Mouse (Mus musculus) intestine, embryonic 15.5 days (tissue): ENCODE results near the gene Gmeb1. TPM values are rescaled to one million over a fixed set of nuclear protein-coding genes. Genes with fewer than 3 reads are reported as not detected.
"Not testable (repeated sequence)": the region's sequence is repeated elsewhere in the genome, so short reads cannot be mapped to it uniquely, and the experiment has no call there.

Experiments
- ATAC-seq: fragments of 200-750 bp; cut with Nextera tagmentation; 2 replicates; pipeline ENCODE4 v1.8.0; 2017; ENCODE audit warnings: moderate TSS enrichment, moderate library complexity
- H3K27ac ChIP-seq: fragments of 300-500 bp; sonication (generic); 2 replicates; pipeline ENCODE4 v1.5.1; 2015; ENCODE audit warnings: mild to moderate bottlenecking, inconsistent platforms
- H3K27me3 ChIP-seq: fragments of 300-500 bp; sonication (generic); replicated peaks from 2 replicates; pipeline ENCODE4 v1.6.1; 2015; ENCODE audit warnings: inconsistent platforms
- H3K36me3 ChIP-seq: fragments of 300-500 bp; sonication (generic); 2 replicates; pipeline ENCODE4 v1.6.1; 2015; ENCODE audit warnings: inconsistent platforms
- H3K4me1 ChIP-seq: fragments of 300-500 bp; sonication (generic); replicated peaks from 2 replicates; pipeline ENCODE4 v1.6.1; 2015; ENCODE audit warnings: inconsistent platforms
- H3K4me2 ChIP-seq: fragments of 300-500 bp; sonication (generic); replicated peaks from 2 replicates; pipeline ENCODE4 v1.6.1; 2015; ENCODE audit warnings: mild to moderate bottlenecking, inconsistent platforms
- H3K4me3 ChIP-seq: fragments of 300-500 bp; sonication (generic); replicated peaks from 2 replicates; pipeline ENCODE4 v1.5.1; 2015; ENCODE audit warnings: inconsistent platforms
- H3K9ac ChIP-seq: fragments of 300-500 bp; sonication (generic); 2 replicates; pipeline ENCODE4 v1.6.1; 2015; ENCODE audit warnings: inconsistent platforms
- H3K9me3 ChIP-seq: fragments of 300-500 bp; sonication (generic); 2 replicates; pipeline ENCODE4 v1.6.1; 2016; ENCODE audit warnings: inconsistent platforms
- WGBS: fragments of 180-500 bp; shearing (Covaris S2); methylation state at CpG from one replicate; pipeline ENCODE4 v1.1.7; 2015; 5-methylcytosine and 5-hydroxymethylcytosine counted together
- polyA plus RNA-seq: library from polyadenylated mRNA; unstranded; fragments of >200 nt; fragmentation: Nextera tagmentation; extraction: Ambion mirVana; gene quantifications from 2 replicates; pipeline ENCODE4 v1.2.1, GENCODE M21; 2015

The Gmeb1 gene
- polyA plus RNA-seq, 1 experiment from 2014 or later = 27.8 TPM

DNA sequence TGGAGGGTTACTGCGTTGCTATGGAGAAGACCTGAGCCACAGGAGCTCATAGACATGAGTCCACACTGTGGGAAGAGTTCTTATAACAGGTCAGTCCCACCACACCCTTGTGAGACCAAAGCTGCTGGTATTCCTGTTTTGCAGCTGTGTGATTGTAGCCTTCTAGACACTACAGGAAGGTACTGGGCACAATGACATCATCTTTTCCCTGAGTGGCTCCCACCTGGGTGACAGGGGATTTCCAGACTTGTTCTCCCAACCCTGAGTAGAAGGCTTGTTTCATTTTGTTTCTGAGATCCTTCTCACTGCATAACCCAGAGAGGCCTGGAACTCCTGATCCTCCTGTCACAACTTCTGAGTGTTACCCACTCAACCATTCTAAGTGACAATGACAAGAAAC is 38.4 kb upstream of the Gmeb1 start:
- no peaks in the 10 kb centered on the region for H3K27me3 ChIP-seq
- ATAC-seq = no peak
- H3K9ac ChIP-seq = no peak overlapping the region
- 86% methylated on average over 1 of the region's 1 CpGs for WGBS
- no peaks in the 10 kb centered on the region for H3K9me3 ChIP-seq
- H3K4me1 ChIP-seq = peaks cover 6% of the 10 kb centered on the region; the same call in 1 of the 2 replicates
- no peak overlapping the region for H3K4me2 ChIP-seq
- H3K4me3 ChIP-seq = no peak overlapping the region
- no peaks in the 10 kb centered on the region for H3K36me3 ChIP-seq
- H3K27ac ChIP-seq = no peak overlapping the region

DNA sequence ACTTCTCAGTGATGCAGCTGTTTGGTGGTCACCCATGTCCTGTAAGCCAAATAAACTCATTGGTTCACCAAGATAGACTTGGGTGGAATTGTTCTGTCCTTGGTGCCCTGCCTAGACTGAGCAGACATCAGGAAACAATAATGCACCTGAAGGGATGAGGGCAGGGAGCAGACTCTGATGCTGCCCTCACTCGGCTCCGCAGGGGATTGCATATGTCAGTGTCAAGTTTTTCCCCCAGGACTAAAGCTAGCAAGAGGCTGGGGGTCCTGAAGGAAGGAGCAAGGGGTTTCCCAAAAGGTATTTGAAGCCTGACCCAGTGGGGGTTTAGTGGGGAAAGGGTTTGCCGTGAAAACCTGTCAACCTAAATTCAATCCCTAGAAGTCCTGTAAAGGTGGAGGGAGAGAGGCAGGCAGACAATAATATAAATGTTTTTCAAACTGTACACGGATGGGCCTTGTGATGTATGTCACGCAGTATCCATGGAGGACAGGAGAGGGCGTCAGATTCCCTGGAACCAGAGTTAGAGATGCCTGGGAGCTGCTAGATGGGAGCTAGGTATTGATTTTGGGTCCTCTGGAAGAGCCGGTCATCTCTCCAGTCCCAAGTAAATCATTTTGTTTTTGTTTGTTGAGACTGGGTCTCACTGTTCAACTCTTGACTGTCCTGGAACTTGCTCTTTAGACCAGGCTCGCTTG is 34.4 kb upstream of the Gmeb1 start:
- H3K4me1 ChIP-seq = no peaks in the 10 kb centered on the region
- no peak overlapping the region for H3K27ac ChIP-seq
- no peak overlapping the region for H3K4me2 ChIP-seq
- peaks cover 13% of the 10 kb centered on the region; the same call in 1 of the 2 replicates for H3K36me3 ChIP-seq
- H3K4me3 ChIP-seq = no peak overlapping the region
- H3K9me3 ChIP-seq = no peaks in the 10 kb centered on the region; the same call in 1 of the 2 replicates
- no peak for ATAC-seq
- 46% methylated on average over 8 of the region's 8 CpGs for WGBS
- H3K9ac ChIP-seq = no peak overlapping the region
- H3K27me3 ChIP-seq = no peaks in the 10 kb centered on the region

DNA sequence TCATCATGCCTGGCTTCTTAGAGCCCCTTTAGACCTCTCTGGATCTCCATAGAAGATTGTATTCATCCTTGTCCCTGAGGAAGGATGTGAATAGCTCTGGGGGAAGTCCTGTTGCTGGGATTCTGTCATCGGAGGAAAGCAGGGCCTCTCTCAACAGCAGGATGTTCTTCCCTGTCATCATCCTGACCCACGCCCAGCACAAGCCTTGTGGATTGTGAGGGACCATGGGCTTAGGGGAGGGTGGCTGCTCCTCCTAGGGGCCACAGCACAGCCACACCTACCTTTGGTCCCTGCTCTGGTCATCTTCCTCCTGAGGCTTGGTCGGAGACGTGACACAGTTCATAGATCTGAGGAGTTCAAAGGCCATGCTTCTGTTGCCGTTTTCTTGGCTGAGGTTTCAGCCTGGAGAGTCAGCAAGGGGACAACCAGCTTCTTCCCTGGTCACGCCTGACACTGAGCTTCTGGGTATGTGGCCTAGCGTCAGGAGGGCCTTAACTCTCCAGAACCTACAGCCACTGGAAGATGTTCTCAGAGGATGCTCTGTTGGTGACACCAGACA is 32.4 kb upstream of the Gmeb1 start:
- Histone ChIP-seq H3K36me3 (peaks cover 14% of the 10 kb centered on the region; the same call in 1 of the 2 replicates), H3K4me1 (no peaks in the 10 kb centered on the region), H3K4me3 (no peak overlapping the region), H3K9me3 (no peaks in the 10 kb centered on the region; the same call in 1 of the 2 replicates), H3K9ac (no peak overlapping the region), H3K27ac (no peak overlapping the region), H3K27me3 (no peaks in the 10 kb centered on the region), H3K4me2 (no peak overlapping the region)
- 80% methylated on average over 7 of the region's 7 CpGs for WGBS
- ATAC-seq = 0 out of 2 replicates have a peak, but pooled peaks have one; percentile 23

DNA sequence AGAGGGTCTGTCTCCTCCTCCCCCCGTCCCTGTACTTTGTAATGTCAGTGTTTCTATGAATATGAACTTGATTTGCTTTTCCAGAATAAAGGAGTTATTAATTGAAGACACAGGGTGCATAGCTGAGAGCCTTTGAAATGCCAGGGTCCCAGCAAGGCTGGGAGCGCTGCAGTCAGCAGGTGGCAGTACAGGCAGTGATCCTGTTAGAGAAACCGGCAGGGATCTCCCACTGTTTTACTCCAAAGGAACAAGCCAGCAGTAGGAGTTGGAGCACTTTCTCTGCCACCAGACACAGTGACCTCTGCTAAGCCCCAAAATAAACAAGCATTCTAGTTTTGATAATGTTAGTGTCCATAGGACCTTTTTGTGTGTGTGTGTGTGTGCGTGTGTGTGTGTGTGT is 31.6 kb upstream of the Gmeb1 start:
- 43% methylated on average over 4 of the region's 4 CpGs for WGBS
- Histone ChIP-seq H3K36me3 (peaks cover 14% of the 10 kb centered on the region; the same call in 1 of the 2 replicates), H3K4me2 (no peak overlapping the region), H3K9me3 (no peaks in the 10 kb centered on the region; the same call in 1 of the 2 replicates), H3K4me1 (no peaks in the 10 kb centered on the region), H3K4me3 (no peak overlapping the region), H3K9ac (no peak overlapping the region), H3K27me3 (no peaks in the 10 kb centered on the region), H3K27ac (no peak overlapping the region)
- ATAC-seq = no peak; the same call in 1 of the 2 replicates

DNA sequence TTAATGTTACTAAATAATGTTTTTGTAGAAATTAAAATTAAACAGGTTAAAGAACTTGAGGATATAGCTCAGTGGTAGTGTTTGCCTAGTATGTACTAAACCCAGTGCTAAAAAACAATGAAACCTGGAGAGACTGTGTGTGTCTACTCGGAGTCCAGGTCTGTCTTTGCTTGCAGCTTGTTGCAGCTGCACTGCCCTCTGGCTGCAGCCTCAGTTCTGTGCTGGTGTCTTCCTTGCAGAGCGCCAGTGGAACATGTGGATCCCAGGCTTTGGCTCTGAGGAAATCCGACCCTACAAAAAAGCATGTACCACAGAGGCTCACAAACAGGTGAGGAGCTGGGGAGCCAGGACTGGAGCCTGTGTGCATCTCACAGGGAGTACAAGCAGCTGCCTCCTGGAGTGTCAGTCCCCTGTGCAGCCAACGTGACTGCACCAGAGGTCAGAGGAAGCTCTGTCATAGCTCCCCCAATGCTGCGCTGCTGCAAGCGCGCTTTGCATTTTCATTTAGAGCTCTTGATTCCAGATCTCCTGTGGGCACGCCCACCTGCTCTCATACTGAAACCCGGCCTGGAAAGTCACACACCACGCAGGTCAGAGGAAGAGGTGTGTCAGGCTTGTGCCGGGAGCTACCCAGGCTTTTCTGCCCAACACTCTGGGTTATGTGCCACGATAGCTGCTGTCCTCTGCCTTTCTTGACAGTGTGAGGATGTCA is 30.4 kb upstream of the Gmeb1 start:
- Histone ChIP-seq H3K4me2 (no peak overlapping the region), H3K27me3 (no peaks in the 10 kb centered on the region), H3K9ac (no peak overlapping the region), H3K36me3 (peaks cover 14% of the 10 kb centered on the region; the same call in 1 of the 2 replicates), H3K4me3 (no peak overlapping the region), H3K9me3 (no peaks in the 10 kb centered on the region; the same call in 1 of the 2 replicates), H3K27ac (no peak overlapping the region), H3K4me1 (no peaks in the 10 kb centered on the region)
- 84% methylated on average over 12 of the region's 12 CpGs for WGBS
- no peak for ATAC-seq

DNA sequence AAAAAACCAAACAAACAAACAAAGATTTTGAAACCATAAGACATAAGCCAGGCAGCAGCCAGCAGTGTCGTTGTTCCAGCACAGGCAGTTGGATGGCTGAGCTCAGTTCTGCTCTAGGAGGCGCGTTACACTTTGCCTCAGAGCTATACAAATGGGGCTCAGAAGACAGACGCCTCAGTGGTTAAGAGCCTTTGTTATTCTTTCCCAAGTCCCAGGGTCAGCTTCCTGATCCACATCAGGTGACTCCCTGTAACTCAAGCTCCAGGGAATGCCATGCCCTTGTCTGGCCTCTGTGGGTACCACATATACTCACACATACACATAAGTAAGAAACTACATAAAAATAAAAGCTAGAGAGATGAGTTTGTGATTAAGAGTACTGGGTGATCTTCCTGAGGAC is 29.7 kb upstream of the Gmeb1 start:
- Histone ChIP-seq H3K27me3 (no peaks in the 10 kb centered on the region), H3K4me3 (no peak overlapping the region), H3K9me3 (no peaks in the 10 kb centered on the region; the same call in 1 of the 2 replicates), H3K4me2 (no peak overlapping the region), H3K36me3 (peaks cover 18% of the 10 kb centered on the region; the same call in 1 of the 2 replicates), H3K27ac (no peak overlapping the region), H3K9ac (no peak overlapping the region), H3K4me1 (no peaks in the 10 kb centered on the region)
- 94% methylated on average over 4 of the region's 4 CpGs for WGBS
- no peak for ATAC-seq

DNA sequence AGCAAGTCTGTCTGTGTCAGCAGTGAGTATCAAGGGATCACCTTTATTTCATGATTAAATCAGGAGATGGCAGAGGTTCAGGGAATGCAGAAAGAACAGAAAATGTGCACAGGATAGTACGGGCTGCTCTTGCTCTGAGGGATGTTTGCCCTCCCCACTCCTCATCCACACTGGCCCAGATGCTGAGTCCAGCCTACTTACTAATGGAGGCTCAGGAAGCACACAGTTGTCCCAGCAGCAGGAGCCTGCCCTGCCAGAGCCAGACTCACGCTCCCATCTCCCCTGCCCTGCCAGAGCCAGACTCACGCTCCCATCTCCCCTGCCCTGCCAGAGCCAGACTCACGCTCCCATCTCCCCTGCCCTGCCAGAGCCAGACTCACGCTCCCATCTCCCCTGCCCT is 27.4 kb upstream of the Gmeb1 start:
- H3K9ac ChIP-seq, H3K4me3 ChIP-seq, H3K4me1 ChIP-seq, H3K4me2 ChIP-seq, H3K27me3 ChIP-seq, ATAC-seq, H3K9me3 ChIP-seq, H3K27ac ChIP-seq: not testable (repeated sequence)
- peaks cover 22% of the 10 kb centered on the region; the same call in 1 of the 2 replicates for H3K36me3 ChIP-seq
- 76% methylated on average over 3 of the region's 5 CpGs for WGBS

DNA sequence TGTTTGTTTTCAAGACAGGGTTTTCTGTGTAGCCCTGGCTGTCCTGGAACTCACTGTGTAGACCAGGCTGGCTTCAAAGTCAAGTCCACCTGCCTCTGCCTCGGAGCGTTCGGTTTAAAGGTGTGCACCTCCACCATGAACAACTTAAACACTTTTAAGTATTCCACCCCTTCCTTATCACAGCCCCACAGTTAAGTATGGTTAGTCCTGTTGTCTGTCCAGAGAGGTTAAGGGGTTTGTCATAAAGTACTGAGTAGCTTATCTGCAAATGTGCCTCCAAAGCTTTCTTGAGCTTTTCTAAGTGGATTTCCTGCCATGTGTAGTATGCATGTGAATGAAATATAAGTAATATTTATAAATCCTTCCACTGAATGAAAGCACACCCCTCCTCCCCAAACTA is 14.5 kb upstream of the Gmeb1 start:
- Histone ChIP-seq H3K27ac (no peak overlapping the region), H3K4me3 (no peak overlapping the region), H3K36me3 (no peaks in the 10 kb centered on the region), H3K9ac (no peak overlapping the region), H3K9me3 (no peaks in the 10 kb centered on the region), H3K4me2 (no peak overlapping the region), H3K4me1 (0 out of 2 replicates have a peak, but pooled peaks cover 4% of the 10 kb centered on the region), H3K27me3 (no peaks in the 10 kb centered on the region)
- no peak for ATAC-seq
- WGBS = 86% methylated on average over 3 of the region's 3 CpGs

DNA sequence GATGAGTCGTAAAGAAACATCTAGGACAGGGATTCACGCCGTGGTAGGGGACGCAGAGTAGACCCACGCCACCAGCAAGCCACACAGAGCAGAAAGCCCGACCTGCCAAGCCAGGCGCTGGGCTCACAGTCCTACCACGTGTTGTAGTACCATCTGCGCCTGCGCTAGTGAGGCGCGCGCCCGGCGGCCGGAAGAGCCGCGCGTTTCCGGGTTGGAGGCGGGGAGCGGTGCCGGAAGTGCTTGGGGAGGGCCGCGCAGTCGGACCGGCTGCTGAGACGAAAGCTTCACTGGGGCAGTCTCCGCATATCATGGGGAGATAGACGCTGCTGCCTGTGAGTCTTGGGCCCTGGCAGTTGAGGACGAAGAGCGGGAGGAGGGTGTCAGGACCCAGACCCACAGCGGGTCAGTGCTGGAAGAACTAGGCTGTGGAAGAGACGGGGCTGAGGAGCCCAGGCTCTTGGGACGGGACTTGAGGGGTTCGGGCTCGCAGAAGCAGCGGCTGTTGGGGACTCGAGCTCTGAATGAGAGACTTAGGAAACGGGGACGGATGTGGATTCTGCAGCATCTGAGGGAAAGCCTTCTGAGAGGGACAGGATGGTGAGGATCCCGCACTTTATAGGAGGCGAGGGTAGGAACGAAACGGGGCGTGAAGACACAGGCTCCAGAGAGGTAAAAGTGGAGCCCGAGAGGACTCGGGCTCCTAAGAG is 12.9 kb upstream of the Gmeb1 start, which contains the start of gene Taf12:
TSS of gene Taf12 (plus strand) at position 220 of the 707 bp plus-strand sequence.
- ATAC-seq = peak; percentile 92
- under 1% methylated on average over 48 of the region's 48 CpGs for WGBS
- Histone ChIP-seq H3K4me1 (0 out of 2 replicates have a peak, but pooled peaks cover 8% of the 10 kb centered on the region), H3K9me3 (no peaks in the 10 kb centered on the region), H3K4me3 (peak within 1 kb of the TSS; percentile 71), H3K36me3 (no peaks in the 10 kb centered on the region), H3K27ac (peak within 1 kb of the TSS; percentile 92), H3K4me2 (peak within 1 kb of the TSS; percentile 82), H3K27me3 (no peaks in the 10 kb centered on the region), H3K9ac (peak within 1 kb of the TSS; percentile 76)

DNA sequence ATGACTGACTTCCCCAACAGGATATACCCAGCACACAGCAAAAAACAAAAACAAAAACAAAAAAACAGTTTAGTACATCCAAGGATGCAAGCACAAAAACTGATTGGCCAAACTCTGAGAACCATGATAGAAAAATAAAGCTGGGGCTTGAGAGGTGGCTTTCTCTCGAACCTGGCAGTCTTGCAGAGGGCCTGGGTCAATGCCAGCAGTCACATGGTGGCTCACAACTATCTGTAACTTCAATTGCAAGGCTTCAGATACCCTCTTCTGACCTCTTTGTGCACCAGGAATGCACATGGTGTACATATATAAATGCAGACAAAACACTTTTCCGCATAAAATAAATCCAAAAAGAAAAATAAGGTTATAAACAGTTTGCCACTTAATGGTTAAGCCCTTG is 11.8 kb upstream of the Gmeb1 start:
- H3K4me3 ChIP-seq = no peak overlapping the region
- 0 out of 2 replicates have a peak, but pooled peaks cover 8% of the 10 kb centered on the region for H3K4me1 ChIP-seq
- no peaks in the 10 kb centered on the region for H3K9me3 ChIP-seq
- H3K27me3 ChIP-seq = no peaks in the 10 kb centered on the region
- ATAC-seq = no peak
- WGBS = 58% methylated on average over 2 of the region's 2 CpGs
- no peaks in the 10 kb centered on the region for H3K36me3 ChIP-seq
- H3K27ac ChIP-seq = no peak overlapping the region
- peak overlapping the region; percentile 76; the same call in 1 of the 2 replicates for H3K9ac ChIP-seq
- peak overlapping the region; percentile 82; the same call in 1 of the 2 replicates for H3K4me2 ChIP-seq

DNA sequence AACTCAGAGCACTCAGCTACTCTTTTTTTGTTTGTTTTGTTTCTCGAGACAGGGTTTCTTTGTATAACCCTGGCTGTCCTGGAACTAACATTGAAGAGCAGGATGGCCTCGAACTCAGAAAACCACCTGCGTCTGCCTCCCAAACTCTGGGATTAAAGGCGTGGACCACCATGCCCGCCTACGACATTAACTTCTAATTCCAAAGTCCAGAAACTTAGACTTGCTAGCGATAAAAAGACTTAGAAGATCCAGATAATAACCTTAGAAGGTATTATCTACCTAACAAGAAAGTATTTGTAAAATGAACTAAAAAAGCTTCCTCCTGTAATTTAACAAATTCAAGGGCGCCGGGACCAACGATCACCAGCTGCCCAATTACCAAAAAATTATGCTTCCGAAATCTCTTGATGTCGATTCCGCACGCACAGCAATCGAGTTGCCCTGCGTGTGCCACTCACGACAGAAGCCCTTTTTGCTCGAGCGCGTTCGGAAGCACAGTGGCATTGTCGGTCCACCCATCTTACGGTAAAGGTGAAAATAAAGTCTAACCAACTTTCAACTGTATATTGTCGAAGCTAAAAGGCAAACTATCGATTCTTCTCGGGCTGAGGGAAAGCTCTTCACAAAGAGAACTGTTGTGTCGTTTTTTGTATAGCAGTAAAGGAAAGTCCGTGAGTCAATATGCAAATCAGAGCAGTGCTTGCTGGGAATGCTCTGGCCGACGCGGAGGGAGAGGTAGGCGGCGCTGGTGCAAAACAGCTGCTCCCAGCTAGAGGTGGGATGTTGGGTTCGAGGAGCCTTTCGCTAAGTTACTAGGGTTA is 8.5 kb upstream of the Gmeb1 start:
- WGBS = under 1% methylated on average over 35 of the region's 35 CpGs
- Histone ChIP-seq H3K9ac (peak overlapping the region; percentile 37), H3K9me3 (no peaks in the 10 kb centered on the region), H3K27ac (peak overlapping the region; percentile 92), H3K4me2 (peak overlapping the region; percentile 65), H3K27me3 (no peaks in the 10 kb centered on the region), H3K4me3 (peak overlapping the region; percentile 23), H3K4me1 (0 out of 2 replicates have a peak, but pooled peaks cover 8% of the 10 kb centered on the region), H3K36me3 (no peaks in the 10 kb centered on the region)
- ATAC-seq = peak; percentile 86
